Mouse (Mus musculus) heart, postnatal 4 days (tissue): Measurements from ENCODE around the gene Tm9sf3. TPM values are rescaled to one million over a fixed set of nuclear protein-coding genes. Genes with fewer than 3 reads are reported as not detected.

Experiments
- DNase-seq: peaks from one replicate; pipeline ENCODE4 v3.0.0; 2021
- total RNA-seq, 2 experiments: library from RNA; stranded (reverse); gene quantifications; 2 replicates each; pipeline ENCODE4 v1.2.3; 2021

The Tm9sf3 gene
- total RNA-seq, 2 experiments from 2014 or later: 119 TPM

GRCm38 (mm10) chr19:41165914-41166235, 97.9 kb downstream of the Tm9sf3 start:
- DNase-seq: no peak

DNA sequence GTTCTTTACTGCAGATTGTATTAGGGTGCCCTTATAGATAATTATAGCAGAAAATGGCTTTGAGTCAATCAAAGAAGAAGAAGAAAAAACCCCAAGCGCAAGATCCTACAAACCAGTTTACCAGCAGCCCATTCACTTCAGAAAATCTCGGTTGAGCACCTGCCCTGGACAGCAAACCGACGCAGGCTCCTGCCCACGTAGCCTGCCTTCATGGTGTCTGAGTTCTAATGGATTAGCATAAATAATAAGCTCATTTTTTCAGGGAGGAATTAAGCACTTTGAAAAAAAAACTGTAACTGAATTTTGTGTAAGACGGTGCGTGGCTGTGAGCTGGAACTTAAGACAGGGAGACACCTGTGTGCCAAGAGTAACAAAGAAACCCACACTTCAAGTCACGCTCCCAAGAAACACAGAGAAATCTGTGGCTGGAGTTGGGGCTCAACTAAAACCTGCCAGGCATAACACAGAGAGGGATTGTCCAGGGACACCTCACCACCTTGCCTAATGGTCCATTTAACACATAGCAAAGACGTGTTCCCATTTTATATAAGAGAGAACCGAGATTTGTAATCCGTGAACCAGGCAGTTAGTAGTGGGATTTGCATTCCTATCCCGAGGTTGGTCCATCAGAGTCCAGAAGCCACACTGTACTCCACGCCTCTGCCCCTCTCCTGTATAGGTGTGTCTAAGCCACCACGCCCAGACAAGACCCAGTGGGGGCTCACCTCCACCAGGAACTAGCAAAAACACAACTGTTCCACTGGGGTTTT, 98.5 kb downstream of the Tm9sf3 start:
- no peak for DNase-seq

DNA sequence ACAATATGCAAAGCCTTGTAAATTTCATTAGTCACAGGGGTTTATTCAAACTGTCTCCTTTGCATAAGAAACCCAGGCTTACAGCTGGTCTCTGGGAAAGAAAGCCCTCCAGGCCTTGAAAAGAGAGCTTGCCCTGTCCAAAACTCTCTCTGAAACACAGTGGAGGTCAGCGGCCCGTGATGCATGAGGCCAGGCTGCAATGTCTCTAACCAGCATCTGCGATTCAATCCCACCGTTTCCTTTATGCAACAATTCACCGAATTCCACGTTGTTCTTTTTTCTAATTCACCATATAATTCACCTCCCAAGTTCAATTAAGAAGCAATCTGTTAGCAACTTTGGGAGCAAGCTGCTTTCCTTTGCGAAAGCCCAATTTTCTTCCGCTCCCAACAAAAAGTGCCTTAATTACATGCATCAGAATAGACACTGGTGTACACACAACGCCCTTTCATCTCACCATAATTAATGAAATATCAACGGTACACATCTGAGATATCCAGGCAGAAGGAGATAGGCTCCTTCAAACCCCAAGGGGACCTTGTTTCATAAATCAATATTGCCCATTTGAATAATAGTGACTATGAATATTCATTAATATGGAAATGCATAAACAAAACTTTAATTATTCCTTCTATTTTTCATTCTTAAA, 99.2 kb downstream of the Tm9sf3 start:
- no peak for DNase-seq

Other genes with a start within 250 kb of the Tm9sf3 start
- not detected for gene Dntt, start 234.7 kb downstream of the Tm9sf3 start, total RNA-seq
- not detected for gene Opalin, start 186.9 kb downstream of the Tm9sf3 start, total RNA-seq
- 1 to 10 TPM; 2.3 to 2.4 TPM for gene Tll2, start 57.2 kb downstream of the Tm9sf3 start, total RNA-seq
- 1 to 10 TPM in 1 of 2 experiments, under 1 TPM in 1; 0.95 to 1.2 TPM for gene Pik3ap1, start 121.1 kb upstream of the Tm9sf3 start, total RNA-seq
- 10 to 100 TPM; 13.9 to 16.7 TPM for gene Lcor, start 218.6 kb upstream of the Tm9sf3 start, total RNA-seq